Mouse (Mus musculus) hindlimb bud, embryonic 11.5 days (tissue): Measurements from ENCODE around the gene Rpl41.
"Not testable (repeated sequence)": the region's sequence is repeated elsewhere in the genome, so short reads cannot be mapped to it uniquely, and the experiment has no call there.

Experiments used
- DNase-seq: peaks from one replicate; pipeline ENCODE4 v3.0.0-alpha.2; 2012; ENCODE audit warnings: low read depth, low spot score; ENCODE audit errors: extremely low spot score

Rpl41 gene

GRCm38 (mm10) chr10:128524732-128525662 is 24.1 kb downstream of the Rpl41 start:
- no peak for DNase-seq

GRCm38 (mm10) chr10:128524111-128524731 is 24.9 kb downstream of the Rpl41 start:
- no peak for DNase-seq

GRCm38 (mm10) chr10:128522351-128522750 is 26.8 kb downstream of the Rpl41 start:
- no peak for DNase-seq

GRCm38 (mm10) chr10:128520591-128520990 is 28.5 kb downstream of the Rpl41 start:
- DNase-seq = no peak

GRCm38 (mm10) chr10:128518833-128519232 is 30.3 kb downstream of the Rpl41 start:
- DNase-seq = no peak

GRCm38 (mm10) chr10:128516677-128517076 is 32.4 kb downstream of the Rpl41 start:
- DNase-seq = no peak

- DNase-seq = no peak
These were observed 33.1 kb downstream of the Rpl41 start for GRCm38 (mm10) chr10:128516029-128516428.

- DNase-seq = no peak
These were observed 34.1 kb downstream of the Rpl41 start for GRCm38 (mm10) chr10:128515044-128515443.

GRCm38 (mm10) chr10:128511761-128512160 is 37.3 kb downstream of the Rpl41 start:
- DNase-seq = no peak

- no peak for DNase-seq
These were observed 37.9 kb downstream of the Rpl41 start for GRCm38 (mm10) chr10:128511189-128511588.

GRCm38 (mm10) chr10:128510301-128510700 is 38.8 kb downstream of the Rpl41 start:
- no peak for DNase-seq

GRCm38 (mm10) chr10:128509831-128510230 is 39.3 kb downstream of the Rpl41 start:
- DNase-seq = no peak

- no peak for DNase-seq
These were observed 39.9 kb downstream of the Rpl41 start for GRCm38 (mm10) chr10:128509203-128509602.

- no peak for DNase-seq
These were observed 40.8 kb downstream of the Rpl41 start for GRCm38 (mm10) chr10:128508260-128508659.

GRCm38 (mm10) chr10:128505974-128506373 is 43.1 kb downstream of the Rpl41 start:
- no peak for DNase-seq

GRCm38 (mm10) chr10:128505371-128505667 is 43.8 kb downstream of the Rpl41 start:
- not testable (repeated sequence) for DNase-seq

GRCm38 (mm10) chr10:128504641-128505370 is 44.3 kb downstream of the Rpl41 start:
- DNase-seq = no peak

- DNase-seq = no peak
These were observed 45.1 kb downstream of the Rpl41 start for GRCm38 (mm10) chr10:128504012-128504411.

- no peak for DNase-seq
These were observed 45.6 kb downstream of the Rpl41 start for GRCm38 (mm10) chr10:128503532-128503931.

GRCm38 (mm10) chr10:128502341-128502740 is 46.8 kb downstream of the Rpl41 start:
- DNase-seq = no peak

GRCm38 (mm10) chr10:128499116-128499671 is 49.9 kb downstream of the Rpl41 start:
- DNase-seq = no peak
